Mouse (Mus musculus) midbrain, embryonic 10.5 days (tissue): ENCODE data around the gene Clybl. TPM values are rescaled to one million over a fixed set of nuclear protein-coding genes. Genes with fewer than 3 reads are reported as not detected.
A peak's percentile ranks its signal among the peaks of the same experiment; 100 is the strongest.

Source experiments
- DNase-seq: peaks from one replicate; pipeline ENCODE4 v3.0.0-alpha.2; 2017; ENCODE audit warnings: low spot score
- H3K27ac ChIP-seq: fragments of 300-500 bp; sonication (generic); replicated peaks from 2 replicates; pipeline ENCODE4 v1.5.1; 2016; ENCODE audit warnings: mild to moderate bottlenecking
- H3K27me3 ChIP-seq: fragments of 300-500 bp; sonication (generic); 2 replicates; pipeline ENCODE4 v1.6.1; 2016; ENCODE audit warnings: low read depth, mild to moderate bottlenecking; ENCODE audit not compliant: poor library complexity, severe bottlenecking
- H3K36me3 ChIP-seq: fragments of 300-500 bp; sonication (generic); 2 replicates; pipeline ENCODE4 v1.6.1; 2016; ENCODE audit warnings: mild to moderate bottlenecking, moderate library complexity
- H3K4me1 ChIP-seq: fragments of 300-500 bp; sonication (generic); 2 replicates; pipeline ENCODE4 v1.6.1; 2016
- H3K4me3 ChIP-seq: fragments of 300-500 bp; sonication (generic); 2 replicates; pipeline ENCODE4 v1.5.1; 2016; ENCODE audit warnings: mild to moderate bottlenecking, moderate library complexity
- H3K9me3 ChIP-seq: fragments of 300-500 bp; sonication (generic); replicated peaks from 2 replicates; pipeline ENCODE4 v1.6.1; 2016; ENCODE audit warnings: mild to moderate bottlenecking
- WGBS: fragments of 180-500 bp; shearing (Covaris S2); methylation state at CpG from one replicate; pipeline ENCODE4 v1.1.7; 2016; 5-methylcytosine and 5-hydroxymethylcytosine counted together
- polyA plus RNA-seq: library from polyadenylated mRNA; unstranded; fragments of >200 nt; fragmentation: Nextera tagmentation; extraction: Ambion mirVana; gene quantifications from 2 replicates; pipeline ENCODE4 v1.2.1, GENCODE M21; 2016

The Clybl gene
- polyA plus RNA-seq, 1 experiment from 2014 or later = 29.1 TPM

DNA sequence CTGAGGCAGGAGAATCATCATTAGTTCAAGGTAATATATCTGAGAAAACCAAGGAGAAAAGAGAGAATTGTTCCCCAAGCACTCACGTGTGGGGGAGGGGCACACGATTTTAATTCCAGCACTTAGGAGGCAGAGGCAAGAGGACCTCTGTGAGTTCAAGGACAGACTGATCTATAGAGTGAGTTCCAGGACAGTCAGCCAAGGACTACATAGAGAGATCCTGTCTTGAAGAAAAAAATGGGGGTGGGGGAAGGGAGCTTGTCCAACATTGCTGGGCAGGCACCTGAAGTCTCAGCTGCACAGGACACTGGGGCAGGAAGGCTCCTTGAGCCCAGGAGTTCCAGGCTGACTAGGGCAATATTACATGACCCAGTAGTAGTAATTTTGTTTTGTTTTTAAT is 233.3 kb downstream of the Clybl start:
- H3K27me3 ChIP-seq = peaks cover 69% of the 10 kb centered on the region
- DNase-seq = no peak
- no peak overlapping the region for H3K4me3 ChIP-seq
- no peak overlapping the region for H3K27ac ChIP-seq
- WGBS = 93% methylated on average over 2 of the region's 2 CpGs
- H3K4me1 ChIP-seq = peaks cover 45% of the 10 kb centered on the region
- peaks cover 4% of the 10 kb centered on the region; the same call in 1 of the 2 replicates for H3K36me3 ChIP-seq
- H3K9me3 ChIP-seq = 0 out of 2 replicates have a peak, but pooled peaks cover 3% of the 10 kb centered on the region

GRCm38 (mm10) chr14:122416166-122416771 is 234.8 kb downstream of the Clybl start:
- Histone ChIP-seq H3K27me3 (peaks cover 62% of the 10 kb centered on the region), H3K27ac (peak overlapping the region; percentile 61), H3K9me3 (0 out of 2 replicates have a peak, but pooled peaks cover 3% of the 10 kb centered on the region), H3K4me1 (peaks cover 34% of the 10 kb centered on the region), H3K4me3 (no peak overlapping the region), H3K36me3 (peaks cover 4% of the 10 kb centered on the region; the same call in 1 of the 2 replicates)
- WGBS = 11% methylated on average over 4 of the region's 4 CpGs
- DNase-seq = no peak

GRCm38 (mm10) chr14:122424441-122424840 is 242.9 kb downstream of the Clybl start:
- WGBS = 95% methylated on average over 3 of the region's 3 CpGs
- Histone ChIP-seq H3K4me3 (no peak overlapping the region), H3K27ac (no peak overlapping the region), H3K27me3 (peaks cover 52% of the 10 kb centered on the region), H3K36me3 (no peaks in the 10 kb centered on the region), H3K9me3 (no peaks in the 10 kb centered on the region), H3K4me1 (peaks cover 23% of the 10 kb centered on the region)
- DNase-seq = no peak

- H3K9me3 ChIP-seq = no peaks in the 10 kb centered on the region
- H3K36me3 ChIP-seq = no peaks in the 10 kb centered on the region
- peak overlapping the region; percentile 55 for H3K27ac ChIP-seq
- DNase-seq = no peak
- H3K27me3 ChIP-seq = peaks cover 39% of the 10 kb centered on the region
- 66% methylated on average over 10 of the region's 10 CpGs for WGBS
- H3K4me3 ChIP-seq = no peak overlapping the region
- H3K4me1 ChIP-seq = peaks cover 23% of the 10 kb centered on the region
These were observed 245.2 kb downstream of the Clybl start for GRCm38 (mm10) chr14:122426529-122427203.

DNA sequence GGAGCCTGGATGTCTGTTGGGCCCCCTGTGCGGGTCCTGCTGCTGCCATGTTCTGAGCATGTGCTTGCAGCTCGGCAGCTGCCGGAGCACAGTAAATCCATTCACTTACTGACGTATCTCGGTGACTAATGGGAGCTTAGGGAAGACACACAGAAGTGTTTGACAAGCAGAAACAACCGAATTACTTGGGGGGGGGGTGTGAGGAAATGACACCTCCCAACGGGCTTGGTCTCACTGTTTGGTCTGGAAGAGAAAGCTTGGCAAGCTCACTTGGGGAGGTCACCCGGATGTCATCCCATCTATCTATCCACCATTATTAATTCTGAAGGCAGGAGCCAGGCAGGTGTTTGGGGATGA is 245.7 kb downstream of the Clybl start:
- DNase-seq = no peak
- Histone ChIP-seq H3K4me1 (peaks cover 23% of the 10 kb centered on the region), H3K27ac (peak overlapping the region; percentile 55), H3K36me3 (no peaks in the 10 kb centered on the region), H3K4me3 (no peak overlapping the region), H3K9me3 (no peaks in the 10 kb centered on the region), H3K27me3 (peaks cover 34% of the 10 kb centered on the region)
- WGBS = 63% methylated on average over 8 of the region's 8 CpGs

GRCm38 (mm10) chr14:122427654-122428053 is 246.2 kb downstream of the Clybl start:
- Histone ChIP-seq H3K36me3 (no peaks in the 10 kb centered on the region), H3K27ac (no peak overlapping the region), H3K27me3 (peaks cover 30% of the 10 kb centered on the region), H3K4me1 (peaks cover 28% of the 10 kb centered on the region), H3K9me3 (no peaks in the 10 kb centered on the region), H3K4me3 (no peak overlapping the region)
- no peak for DNase-seq
- 90% methylated on average over 3 of the region's 3 CpGs for WGBS

- H3K27ac ChIP-seq = no peak overlapping the region
- peaks cover 13% of the 10 kb centered on the region; the same call in 1 of the 2 replicates for H3K27me3 ChIP-seq
- H3K36me3 ChIP-seq = no peaks in the 10 kb centered on the region
- no peaks in the 10 kb centered on the region for H3K9me3 ChIP-seq
- no peak overlapping the region for H3K4me3 ChIP-seq
- WGBS = 83% methylated on average over 3 of the region's 3 CpGs
- H3K4me1 ChIP-seq = peaks cover 14% of the 10 kb centered on the region
- no peak for DNase-seq
These were observed 251.1 kb downstream of the Clybl start for GRCm38 (mm10) chr14:122432558-122432957.

DNA sequence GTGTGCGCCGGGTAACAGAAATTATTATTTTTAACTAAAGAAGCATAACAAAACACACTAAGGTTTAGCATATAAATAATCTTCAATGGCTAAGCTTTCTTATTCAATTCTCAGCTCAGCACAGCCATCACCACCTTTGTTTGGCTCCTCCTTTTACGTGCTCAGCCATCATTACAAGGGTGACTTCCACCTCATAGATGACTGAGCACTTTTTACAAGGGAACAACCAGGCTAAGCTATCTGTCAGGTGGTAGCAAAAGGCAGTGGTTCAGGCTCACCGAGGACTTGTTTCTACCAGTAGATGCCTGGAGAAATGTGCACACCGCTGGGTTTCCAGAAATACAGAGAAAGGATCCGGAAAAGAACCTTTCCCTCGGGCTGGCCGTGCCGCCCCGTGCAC is 252.5 kb downstream of the Clybl start:
- no peaks in the 10 kb centered on the region for H3K36me3 ChIP-seq
- WGBS = 93% methylated on average over 10 of the region's 10 CpGs
- peaks cover 12% of the 10 kb centered on the region; the same call in 1 of the 2 replicates for H3K27me3 ChIP-seq
- peaks cover 10% of the 10 kb centered on the region; the same call in 1 of the 2 replicates for H3K4me1 ChIP-seq
- H3K4me3 ChIP-seq = no peak overlapping the region
- DNase-seq = no peak
- H3K27ac ChIP-seq = no peak overlapping the region
- no peaks in the 10 kb centered on the region for H3K9me3 ChIP-seq

DNA sequence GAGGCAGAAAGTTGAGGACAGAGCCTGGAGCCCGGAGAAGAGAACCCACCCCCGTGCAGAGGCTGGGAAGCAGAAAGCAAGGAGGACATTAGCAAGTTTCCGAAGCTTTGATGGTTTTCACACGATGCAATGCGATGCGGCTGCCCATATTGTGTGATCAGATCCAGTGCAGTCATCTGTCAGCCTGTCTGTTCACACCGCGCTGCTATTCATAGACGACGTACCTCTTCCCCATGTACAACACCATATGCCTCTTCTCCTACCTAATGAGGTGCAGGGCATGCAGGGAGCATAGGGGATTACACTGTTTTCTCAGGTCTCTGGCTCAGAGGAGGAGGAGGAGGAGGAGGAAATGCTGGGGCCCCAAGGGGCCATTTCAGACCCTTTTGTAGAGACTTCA is 255.3 kb downstream of the Clybl start:
- peaks cover 18% of the 10 kb centered on the region for H3K27me3 ChIP-seq
- no peak for DNase-seq
- H3K27ac ChIP-seq = no peak overlapping the region
- no peaks in the 10 kb centered on the region for H3K36me3 ChIP-seq
- no peak overlapping the region for H3K4me3 ChIP-seq
- H3K4me1 ChIP-seq = peaks cover 12% of the 10 kb centered on the region
- WGBS = 85% methylated on average over 10 of the region's 10 CpGs
- no peaks in the 10 kb centered on the region for H3K9me3 ChIP-seq

DNA sequence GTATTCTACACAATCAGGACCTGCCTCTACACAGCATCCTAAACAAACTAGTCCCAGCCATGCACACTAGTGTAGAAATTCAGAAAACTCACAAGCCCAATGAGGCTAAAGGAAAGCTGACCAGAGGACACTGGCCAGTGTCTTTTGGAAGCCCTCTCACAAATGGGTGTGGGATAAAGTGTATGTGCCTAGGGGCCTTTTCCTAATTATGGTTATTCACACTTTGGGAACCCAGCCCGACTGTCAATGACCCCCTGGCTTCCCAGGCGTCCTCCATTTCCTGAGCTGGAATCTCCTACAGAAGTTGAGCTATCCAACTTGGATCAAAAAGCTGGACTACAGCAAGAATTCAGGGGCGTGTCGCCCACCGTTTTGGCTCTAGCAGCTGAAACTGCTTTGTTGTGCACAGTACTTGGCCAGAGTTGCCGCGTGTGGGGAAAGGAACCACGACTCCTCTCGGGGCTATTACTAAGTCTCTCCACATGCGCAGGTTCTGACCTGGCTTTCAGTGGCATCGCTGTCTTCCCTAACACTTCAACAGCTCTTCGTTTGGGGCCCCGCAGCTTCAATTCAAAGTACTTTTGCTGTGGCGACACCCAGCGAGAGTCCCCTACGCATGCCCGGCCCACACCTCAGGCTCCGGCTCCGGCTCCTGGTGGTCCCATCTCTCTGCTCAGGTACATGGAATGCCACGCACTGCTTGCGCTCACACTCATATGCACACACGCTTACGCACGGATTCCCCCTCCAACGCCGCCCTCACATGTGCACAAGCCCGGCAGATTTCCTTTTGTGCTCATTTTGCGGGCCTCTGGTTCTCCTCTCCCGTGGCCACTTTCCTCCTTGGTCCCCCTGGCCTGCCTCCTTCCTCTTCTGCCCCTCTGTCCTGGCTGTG is 268.3 kb downstream of the Clybl start:
- no peaks in the 10 kb centered on the region for H3K36me3 ChIP-seq
- no peak for DNase-seq
- WGBS = 2% methylated on average over 29 of the region's 29 CpGs
- H3K4me1 ChIP-seq = peaks cover 59% of the 10 kb centered on the region
- peak overlapping the region; percentile 93 for H3K27ac ChIP-seq
- H3K27me3 ChIP-seq = peaks cover 97% of the 10 kb centered on the region
- peak overlapping the region; percentile 64 for H3K4me3 ChIP-seq
- H3K9me3 ChIP-seq = no peaks in the 10 kb centered on the region

GRCm38 (mm10) chr14:122450496-122451382 is 269.2 kb downstream of the Clybl start, which contains the start of gene Gm5089:
Gene Gm5089 (minus strand): TSS chr14:122451115.
- Histone ChIP-seq H3K36me3 (no peaks in the 10 kb centered on the region), H3K9me3 (no peaks in the 10 kb centered on the region), H3K27me3 (peaks cover 99% of the 10 kb centered on the region), H3K4me1 (peaks cover 68% of the 10 kb centered on the region), H3K27ac (peak within 1 kb of the TSS; percentile 93), H3K4me3 (peak within 1 kb of the TSS; percentile 64)
- WGBS = under 1% methylated on average over 59 of the region's 59 CpGs
- DNase-seq = peak; percentile 77
